Mouse (Mus musculus) E14TG2a.4 (cell line): ENCODE measurements around the gene Tenm1.

Experiments used
- CTCF ChIP-seq: conservative IDR thresholded peaks from 2 replicates; pipeline ENCODE4 v1.5.1; 2014; ENCODE audit warnings: low read length
- NANOG ChIP-seq: IDR thresholded peaks from 2 replicates; pipeline ENCODE4 v1.6.1; 2014; ENCODE audit warnings: borderline replicate concordance, low read length, mixed read lengths
- POU5F1 ChIP-seq: IDR thresholded peaks from 2 replicates; pipeline ENCODE4 v1.6.1; 2014; ENCODE audit warnings: low read length, borderline replicate concordance

- no peak for TF ChIP-seq CTCF
- TF ChIP-seq POU5F1, result no peak
- TF ChIP-seq NANOG, result no peak
These were observed 246.0 kb downstream of the Tenm1 start for GRCm38 (mm10) chrX:43182975-43183374.
